Mouse (Mus musculus) embryonic fibroblast, embryonic 13.5 days (primary cell): Measurements from ENCODE around the gene Tab1.

Experiments used
- CTCF ChIP-seq: IDR thresholded peaks from 2 replicates; pipeline ENCODE4 v1.5.1; 2011; ENCODE audit warnings: mild to moderate bottlenecking, control low read depth, low read length, moderate library complexity, borderline replicate concordance; ENCODE audit not compliant: insufficient read depth
- POLR2A ChIP-seq: IDR thresholded peaks from 2 replicates; pipeline ENCODE4 v1.6.1; 2011; ENCODE audit warnings: low read depth, mild to moderate bottlenecking, control low read depth, low read length, moderate library complexity

DNA sequence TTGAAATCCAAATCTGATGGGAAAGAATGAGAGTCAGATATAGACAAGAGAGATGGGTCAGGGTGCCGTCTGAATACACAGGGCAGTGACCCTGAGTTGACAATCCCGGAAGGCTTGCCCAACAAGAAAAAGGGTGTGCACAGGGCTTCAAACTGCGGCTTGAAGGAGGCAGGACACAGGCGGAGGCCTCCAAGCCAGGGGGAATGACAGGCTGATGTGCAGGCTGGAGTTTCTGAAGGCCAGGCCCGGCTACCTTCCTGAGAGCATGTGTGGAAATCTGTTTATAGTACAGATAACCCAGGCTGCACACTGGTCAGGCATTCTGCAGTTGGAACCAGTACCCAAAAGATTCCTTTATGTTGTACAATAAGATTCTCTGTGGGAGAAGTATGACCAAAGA is 14.6 kb downstream of the Tab1 start:
- TF ChIP-seq CTCF (no peak), POLR2A (no peak)
